Mouse (Mus musculus) hindbrain, embryonic 15.5 days (tissue): ENCODE measurements around the gene Dbil5. TPM values are rescaled to one million over a fixed set of nuclear protein-coding genes. Genes with fewer than 3 reads are reported as not detected.
A peak's percentile ranks its signal among the peaks of the same experiment; 100 is the strongest.
"Not testable (repeated sequence)": the region's sequence is repeated elsewhere in the genome, so short reads cannot be mapped to it uniquely, and the experiment has no call there.

ENCODE experiments used
- ATAC-seq: fragments of 200-750 bp; cut with Nextera tagmentation; 2 replicates; pipeline ENCODE4 v1.8.0; 2017; ENCODE audit warnings: low read depth, moderate number of reproducible peaks, moderate TSS enrichment; ENCODE audit not compliant: low FRiP score
- H3K27ac ChIP-seq: fragments of 300-500 bp; sonication (generic); replicated peaks from 2 replicates; pipeline ENCODE4 v1.5.1; 2015; ENCODE audit warnings: mild to moderate bottlenecking, inconsistent platforms
- H3K27me3 ChIP-seq: fragments of 300-500 bp; sonication (generic); 2 replicates; pipeline ENCODE4 v1.6.1; 2015; ENCODE audit warnings: control low read depth, inconsistent platforms
- H3K36me3 ChIP-seq: fragments of 300-500 bp; sonication (generic); 2 replicates; pipeline ENCODE4 v1.6.1; 2015; ENCODE audit warnings: control low read depth, inconsistent platforms
- H3K4me1 ChIP-seq: fragments of 300-500 bp; sonication (generic); replicated peaks from 2 replicates; pipeline ENCODE4 v1.6.1; 2015; ENCODE audit warnings: control low read depth, inconsistent platforms
- H3K4me2 ChIP-seq: fragments of 300-500 bp; sonication (generic); 2 replicates; pipeline ENCODE4 v1.6.1; 2015; ENCODE audit warnings: moderate library complexity, mild to moderate bottlenecking, inconsistent platforms
- H3K4me3 ChIP-seq: fragments of 300-500 bp; sonication (generic); 2 replicates; pipeline ENCODE4 v1.5.1; 2015; ENCODE audit warnings: mild to moderate bottlenecking, inconsistent platforms
- H3K9ac ChIP-seq: fragments of 300-500 bp; sonication (generic); 2 replicates; pipeline ENCODE4 v1.6.1; 2015; ENCODE audit warnings: inconsistent platforms
- H3K9me3 ChIP-seq: fragments of 300-500 bp; sonication (generic); 2 replicates; pipeline ENCODE4 v1.6.1; 2016; ENCODE audit warnings: control low read depth, inconsistent platforms
- WGBS: fragments of 180-500 bp; shearing (Covaris S2); methylation state at CpG from one replicate; pipeline ENCODE4 v1.1.7; 2015; 5-methylcytosine and 5-hydroxymethylcytosine counted together
- polyA plus RNA-seq: library from polyadenylated mRNA; unstranded; fragments of >200 nt; fragmentation: Nextera tagmentation; extraction: Ambion mirVana; gene quantifications from 2 replicates; pipeline ENCODE4 v1.2.1, GENCODE M21; 2015

Gene Dbil5
- polyA plus RNA-seq, 1 experiment from 2014 or later = 0.38 TPM

GRCm38 (mm10) chr11:76206793-76207192 lies 10.6 kb upstream of the Dbil5 start:
- H3K4me1 ChIP-seq = peaks cover 16% of the 10 kb centered on the region
- no peaks in the 10 kb centered on the region for H3K9me3 ChIP-seq
- peaks cover 46% of the 10 kb centered on the region for H3K36me3 ChIP-seq
- H3K4me3 ChIP-seq = no peak overlapping the region
- no peak overlapping the region for H3K27ac ChIP-seq
- WGBS = 89% methylated on average over 5 of the region's 5 CpGs
- no peak for ATAC-seq
- H3K27me3 ChIP-seq = no peaks in the 10 kb centered on the region
- H3K4me2 ChIP-seq = no peak overlapping the region
- H3K9ac ChIP-seq = no peak overlapping the region

GRCm38 (mm10) chr11:76210228-76210985 lies 7.0 kb upstream of the Dbil5 start:
- Histone ChIP-seq H3K9me3 (no peaks in the 10 kb centered on the region), H3K9ac (no peak overlapping the region), H3K4me3 (no peak overlapping the region), H3K27me3 (no peaks in the 10 kb centered on the region), H3K4me1 (no peaks in the 10 kb centered on the region), H3K36me3 (peaks cover 57% of the 10 kb centered on the region), H3K4me2 (no peak overlapping the region), H3K27ac (no peak overlapping the region)
- 89% methylated on average over 13 of the region's 13 CpGs for WGBS
- no peak for ATAC-seq

- not testable (repeated sequence) for H3K4me3 ChIP-seq, H3K4me2 ChIP-seq, H3K27ac ChIP-seq, H3K9ac ChIP-seq, H3K4me1 ChIP-seq, H3K9me3 ChIP-seq, H3K27me3 ChIP-seq, ATAC-seq
- H3K36me3 ChIP-seq = peaks cover 45% of the 10 kb centered on the region
- 89% methylated on average over 5 of the region's 6 CpGs for WGBS
Observed at GRCm38 (mm10) chr11:76211595-76211994, 5.8 kb upstream of the Dbil5 start.

- Histone ChIP-seq H3K27ac (no peak overlapping the region), H3K9ac (no peak overlapping the region), H3K27me3 (no peaks in the 10 kb centered on the region), H3K4me3 (no peak overlapping the region), H3K36me3 (peaks cover 24% of the 10 kb centered on the region), H3K4me1 (peaks cover 11% of the 10 kb centered on the region), H3K9me3 (no peaks in the 10 kb centered on the region), H3K4me2 (no peak overlapping the region)
- WGBS = 15% methylated on average over 5 of the region's 5 CpGs
- no peak for ATAC-seq
Observed at GRCm38 (mm10) chr11:76213841-76214240, 3.6 kb upstream of the Dbil5 start.

- no peaks in the 10 kb centered on the region for H3K9me3 ChIP-seq
- ATAC-seq = no peak
- peaks cover 21% of the 10 kb centered on the region for H3K36me3 ChIP-seq
- no peak overlapping the region for H3K27ac ChIP-seq
- no peak overlapping the region for H3K4me3 ChIP-seq
- no peak overlapping the region for H3K4me2 ChIP-seq
- WGBS = 94% methylated on average over 2 of the region's 2 CpGs
- H3K4me1 ChIP-seq = peaks cover 11% of the 10 kb centered on the region
- no peaks in the 10 kb centered on the region for H3K27me3 ChIP-seq
- H3K9ac ChIP-seq = no peak overlapping the region
Observed at GRCm38 (mm10) chr11:76215011-76215410, 2.4 kb upstream of the Dbil5 start.

- Histone ChIP-seq H3K9me3 (no peaks in the 10 kb centered on the region), H3K27me3 (no peaks in the 10 kb centered on the region), H3K9ac (no peak overlapping the region), H3K36me3 (peaks cover 22% of the 10 kb centered on the region), H3K27ac (peak overlapping the region; percentile 92; the same call in 1 of the 2 replicates), H3K4me1 (peaks cover 11% of the 10 kb centered on the region), H3K4me3 (peak overlapping the region; percentile 88), H3K4me2 (peak overlapping the region; percentile 83)
- no peak for ATAC-seq
- WGBS = 96% methylated on average over 5 of the region's 5 CpGs
Observed at GRCm38 (mm10) chr11:76216049-76216540, 1.3 kb upstream of the Dbil5 start.

- Histone ChIP-seq H3K4me2 (peak overlapping the region; percentile 83), H3K27ac (peak overlapping the region; percentile 92), H3K27me3 (no peaks in the 10 kb centered on the region), H3K9ac (peak overlapping the region; percentile 94), H3K36me3 (peaks cover 28% of the 10 kb centered on the region), H3K4me1 (peaks cover 11% of the 10 kb centered on the region), H3K9me3 (no peaks in the 10 kb centered on the region), H3K4me3 (peak overlapping the region; percentile 88)
- ATAC-seq = peak; percentile 43
- 2% methylated on average over 33 of the region's 33 CpGs for WGBS
Observed at GRCm38 (mm10) chr11:76216681-76217389, 573 bp upstream of the Dbil5 start.

- Histone ChIP-seq H3K27ac (no peak overlapping the region), H3K36me3 (peaks cover 37% of the 10 kb centered on the region), H3K9me3 (no peaks in the 10 kb centered on the region), H3K27me3 (no peaks in the 10 kb centered on the region), H3K9ac (no peak overlapping the region), H3K4me1 (no peaks in the 10 kb centered on the region), H3K4me2 (no peak overlapping the region), H3K4me3 (no peak overlapping the region)
- WGBS = 95% methylated on average over 5 of the region's 5 CpGs
- no peak for ATAC-seq
Observed at GRCm38 (mm10) chr11:76224631-76225030, 7.2 kb downstream of the Dbil5 start.

- Histone ChIP-seq H3K27ac (no peak overlapping the region), H3K4me1 (no peaks in the 10 kb centered on the region), H3K9ac (no peak overlapping the region), H3K9me3 (no peaks in the 10 kb centered on the region), H3K36me3 (peaks cover 37% of the 10 kb centered on the region), H3K4me3 (no peak overlapping the region), H3K27me3 (no peaks in the 10 kb centered on the region), H3K4me2 (no peak overlapping the region)
- ATAC-seq = no peak
Observed at GRCm38 (mm10) chr11:76225051-76225450, 7.6 kb downstream of the Dbil5 start.

- no peak for ATAC-seq
- peaks cover 60% of the 10 kb centered on the region for H3K36me3 ChIP-seq
- no peaks in the 10 kb centered on the region for H3K4me1 ChIP-seq
- 97% methylated on average over 3 of the region's 3 CpGs for WGBS
- H3K4me3 ChIP-seq = no peak overlapping the region
- no peaks in the 10 kb centered on the region for H3K9me3 ChIP-seq
- H3K9ac ChIP-seq = no peak overlapping the region
- no peak overlapping the region for H3K27ac ChIP-seq
- H3K4me2 ChIP-seq = no peak overlapping the region
- no peaks in the 10 kb centered on the region for H3K27me3 ChIP-seq
Observed at GRCm38 (mm10) chr11:76236136-76236535, 18.7 kb downstream of the Dbil5 start.

- WGBS = 92% methylated on average over 2 of the region's 2 CpGs
- H3K9ac ChIP-seq = no peak overlapping the region
- peaks cover 21% of the 10 kb centered on the region for H3K4me1 ChIP-seq
- no peak overlapping the region for H3K4me3 ChIP-seq
- H3K27me3 ChIP-seq = no peaks in the 10 kb centered on the region
- peaks cover 31% of the 10 kb centered on the region for H3K36me3 ChIP-seq
- H3K9me3 ChIP-seq = no peaks in the 10 kb centered on the region
- no peak overlapping the region for H3K27ac ChIP-seq
- no peak overlapping the region for H3K4me2 ChIP-seq
- ATAC-seq = no peak
Observed at GRCm38 (mm10) chr11:76239750-76240149, 22.3 kb downstream of the Dbil5 start.
